Mouse (Mus musculus) midbrain, embryonic 12.5 days (tissue): ENCODE results near the gene Lcor. TPM values are rescaled to one million over a fixed set of nuclear protein-coding genes. Genes with fewer than 3 reads are reported as not detected.

Source experiments
- ATAC-seq: fragments of 200-750 bp; cut with Nextera tagmentation; 2 replicates; pipeline ENCODE4 v1.8.0; 2017; ENCODE audit warnings: low read depth, moderate TSS enrichment, moderate library complexity; ENCODE audit not compliant: low FRiP score
- H3K27ac ChIP-seq: fragments of 300-500 bp; sonication (generic); replicated peaks from 2 replicates; pipeline ENCODE4 v1.5.1; 2016; ENCODE audit warnings: mild to moderate bottlenecking
- H3K27me3 ChIP-seq: fragments of 300-500 bp; sonication (generic); 2 replicates; pipeline ENCODE4 v1.6.1; 2016; ENCODE audit warnings: mild to moderate bottlenecking
- H3K36me3 ChIP-seq: fragments of 300-500 bp; sonication (generic); 2 replicates; pipeline ENCODE4 v1.6.1; 2016
- H3K4me1 ChIP-seq: fragments of 300-500 bp; sonication (generic); 2 replicates; pipeline ENCODE4 v1.6.1; 2016
- H3K4me2 ChIP-seq: fragments of 300-500 bp; sonication (generic); replicated peaks from 2 replicates; pipeline ENCODE4 v1.6.1; 2016; ENCODE audit warnings: mild to moderate bottlenecking, moderate library complexity
- H3K4me3 ChIP-seq: fragments of 300-500 bp; sonication (generic); 2 replicates; pipeline ENCODE4 v1.5.1; 2016; ENCODE audit warnings: mild to moderate bottlenecking
- H3K9ac ChIP-seq: fragments of 300-500 bp; sonication (generic); replicated peaks from 2 replicates; pipeline ENCODE4 v1.6.1; 2016; ENCODE audit warnings: mild to moderate bottlenecking, moderate library complexity
- H3K9me3 ChIP-seq: fragments of 300-500 bp; sonication (generic); 2 replicates; pipeline ENCODE4 v1.6.1; 2016; ENCODE audit warnings: mild to moderate bottlenecking
- WGBS: fragments of 180-500 bp; shearing (Covaris S2); methylation state at CpG from one replicate; pipeline ENCODE4 v1.1.7; 2016; 5-methylcytosine and 5-hydroxymethylcytosine counted together
- polyA plus RNA-seq: library from polyadenylated mRNA; unstranded; fragments of >200 nt; fragmentation: Nextera tagmentation; extraction: Ambion mirVana; gene quantifications from 2 replicates; pipeline ENCODE4 v1.2.1, GENCODE M21; 2016

The Lcor gene
- polyA plus RNA-seq, 1 experiment from 2014 or later = 41.4 TPM

DNA sequence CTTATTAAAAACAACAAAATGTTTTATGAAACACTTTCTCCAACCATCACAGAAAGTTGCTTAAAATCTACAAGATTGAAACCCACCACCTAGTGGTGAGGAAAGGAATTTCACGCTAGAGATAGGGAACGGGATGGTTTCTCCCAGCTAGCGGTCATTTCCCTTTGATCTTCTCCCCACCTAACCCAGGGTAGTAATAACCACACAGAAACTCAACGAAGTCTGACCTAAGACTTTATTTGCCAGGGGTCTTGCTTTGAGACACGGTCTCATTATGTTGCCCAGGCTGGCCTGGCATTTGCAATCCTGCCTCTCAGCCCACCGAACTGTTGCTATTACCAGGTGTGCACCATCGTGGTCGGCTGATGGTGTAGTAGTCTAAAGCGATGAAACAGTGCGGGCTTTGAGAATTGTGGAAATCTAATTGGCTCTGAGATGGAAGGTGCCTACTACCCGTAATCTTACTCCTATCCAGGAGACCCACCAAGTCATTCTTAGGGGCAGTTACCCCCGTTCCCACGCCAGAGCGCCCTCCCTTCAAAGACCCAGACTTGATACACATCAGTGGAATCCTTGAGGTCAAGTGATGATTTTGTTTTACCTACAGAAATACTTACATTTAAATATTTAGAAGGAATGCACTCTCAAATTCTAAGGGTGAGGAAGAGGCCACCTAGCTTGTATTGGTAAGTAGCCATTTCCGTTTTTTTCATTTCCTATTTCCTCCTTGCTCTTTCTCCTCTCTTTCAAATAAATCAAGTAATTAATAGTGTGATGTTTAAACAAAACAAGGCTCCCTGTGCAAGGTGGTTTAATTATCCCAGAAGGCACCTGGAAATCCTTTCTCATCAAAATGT is 1.2 kb upstream of the Lcor start:
- WGBS = 14% methylated on average over 15 of the region's 15 CpGs
- Histone ChIP-seq H3K4me2 (peak overlapping the region; percentile 73), H3K27ac (no peak overlapping the region), H3K27me3 (0 out of 2 replicates have a peak, but pooled peaks cover 10% of the 10 kb centered on the region), H3K9me3 (no peaks in the 10 kb centered on the region), H3K4me1 (peaks cover 19% of the 10 kb centered on the region), H3K36me3 (no peaks in the 10 kb centered on the region), H3K4me3 (peak overlapping the region; percentile 15; the same call in 1 of the 2 replicates), H3K9ac (no peak overlapping the region)
- ATAC-seq = no peak

DNA sequence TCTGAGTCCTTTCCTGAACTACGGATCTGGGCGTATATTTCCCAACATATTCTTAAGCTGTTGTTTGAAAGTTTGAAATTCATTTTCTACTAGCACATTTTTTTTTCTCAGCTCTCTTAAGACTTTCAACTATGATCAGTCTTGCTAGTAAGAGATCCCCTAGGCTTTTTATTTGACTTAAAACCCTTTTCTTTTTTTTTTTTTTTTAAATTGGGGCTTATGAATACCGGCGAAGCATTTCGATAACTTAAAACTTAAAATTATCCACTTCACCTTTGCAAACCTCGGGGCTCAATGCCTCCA is 599 bp upstream of the Lcor start:
- ATAC-seq = no peak
- Histone ChIP-seq H3K9me3 (no peaks in the 10 kb centered on the region), H3K27ac (peak overlapping the region; percentile 99; the same call in 1 of the 2 replicates), H3K27me3 (0 out of 2 replicates have a peak, but pooled peaks cover 10% of the 10 kb centered on the region), H3K4me2 (peak overlapping the region; percentile 73), H3K4me3 (peak overlapping the region; percentile 96), H3K36me3 (no peaks in the 10 kb centered on the region), H3K9ac (peak overlapping the region; percentile 94), H3K4me1 (peaks cover 25% of the 10 kb centered on the region)
- 9% methylated on average over 6 of the region's 6 CpGs for WGBS

DNA sequence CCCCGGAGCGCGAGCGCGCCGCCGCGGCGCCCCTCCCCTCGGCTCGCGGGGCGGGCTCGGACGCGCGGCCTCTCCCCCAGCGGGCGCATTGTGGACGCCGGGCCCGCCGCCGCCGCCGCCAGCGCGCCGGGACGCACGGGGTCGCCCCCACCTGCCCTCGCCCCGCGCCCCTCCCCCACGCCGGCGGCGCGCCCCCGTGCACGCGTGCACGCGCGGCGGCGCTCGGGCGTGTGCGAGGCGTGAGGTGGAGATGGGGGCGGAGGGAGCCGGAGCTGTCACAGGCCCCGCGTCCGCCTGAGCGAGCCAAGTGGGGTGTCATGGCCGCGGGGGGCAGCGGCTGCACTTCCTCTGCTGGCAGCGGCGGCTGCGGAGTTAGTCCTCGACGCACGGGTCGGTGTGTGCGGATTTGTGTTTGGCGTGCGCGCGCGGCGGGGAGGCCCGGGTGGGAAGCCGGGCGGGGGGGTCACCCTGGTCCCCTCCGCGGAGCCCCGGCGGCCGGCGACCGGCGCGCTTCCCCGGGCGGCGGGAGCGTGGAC is 540 bp downstream of the Lcor start:
- peak overlapping the region; percentile 96 for H3K4me3 ChIP-seq
- 0 out of 2 replicates have a peak, but pooled peaks cover 5% of the 10 kb centered on the region for H3K27me3 ChIP-seq
- peak overlapping the region; percentile 73 for H3K4me2 ChIP-seq
- 0% methylated on average over 29 of the region's 91 CpGs for WGBS
- H3K9me3 ChIP-seq = no peaks in the 10 kb centered on the region
- H3K4me1 ChIP-seq = peaks cover 25% of the 10 kb centered on the region
- H3K9ac ChIP-seq = peak overlapping the region; percentile 94
- H3K36me3 ChIP-seq = no peaks in the 10 kb centered on the region
- ATAC-seq = peak; percentile 81
- peak overlapping the region; percentile 99 for H3K27ac ChIP-seq

DNA sequence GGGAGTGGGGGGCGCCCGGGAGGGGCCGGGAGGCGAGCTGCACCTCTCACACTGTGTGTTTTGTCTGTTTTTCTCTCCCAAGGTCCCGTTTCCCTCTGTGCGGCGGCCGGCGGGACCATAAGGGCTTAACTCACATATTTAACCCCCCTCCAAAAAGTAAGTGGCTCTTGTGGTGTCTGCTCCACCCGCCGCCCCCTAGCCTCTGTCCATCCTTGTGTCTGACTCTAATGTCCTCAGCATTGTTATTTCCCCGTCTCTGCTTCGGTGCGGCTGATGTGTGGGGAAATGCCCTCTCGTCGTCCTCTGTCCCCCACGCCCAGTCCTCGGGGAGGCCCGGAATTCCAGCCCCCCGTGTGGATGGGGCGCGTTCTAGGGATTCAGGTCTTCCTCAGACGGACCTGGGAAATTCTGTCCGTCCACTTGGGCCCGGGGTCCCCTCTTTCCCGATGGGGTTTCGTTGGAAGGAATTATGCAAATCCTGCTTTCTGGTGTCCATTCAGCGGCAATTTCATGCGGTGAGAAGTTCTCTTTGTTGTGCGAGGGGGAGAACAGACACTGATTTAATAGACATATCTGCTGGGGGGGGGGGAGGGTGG is 1.1 kb downstream of the Lcor start:
- Histone ChIP-seq H3K9ac (peak overlapping the region; percentile 94), H3K9me3 (no peaks in the 10 kb centered on the region), H3K4me1 (peaks cover 25% of the 10 kb centered on the region), H3K4me2 (peak overlapping the region; percentile 73), H3K27ac (peak overlapping the region; percentile 99), H3K4me3 (peak overlapping the region; percentile 96), H3K27me3 (0 out of 2 replicates have a peak, but pooled peaks cover 5% of the 10 kb centered on the region), H3K36me3 (no peaks in the 10 kb centered on the region)
- ATAC-seq = peak; percentile 59
- under 1% methylated on average over 28 of the region's 30 CpGs for WGBS

- Histone ChIP-seq H3K9me3 (no peaks in the 10 kb centered on the region), H3K4me1 (peaks cover 25% of the 10 kb centered on the region), H3K4me3 (peak overlapping the region; percentile 96), H3K27ac (no peak overlapping the region), H3K36me3 (no peaks in the 10 kb centered on the region), H3K9ac (no peak overlapping the region; the same call in 1 of the 2 replicates), H3K4me2 (peak overlapping the region; percentile 73), H3K27me3 (0 out of 2 replicates have a peak, but pooled peaks cover 5% of the 10 kb centered on the region)
- ATAC-seq = no peak
- WGBS = 17% methylated on average over 5 of the region's 5 CpGs
Observed at GRCm38 (mm10) chr19:41484361-41484760, 1.9 kb downstream of the Lcor start.

DNA sequence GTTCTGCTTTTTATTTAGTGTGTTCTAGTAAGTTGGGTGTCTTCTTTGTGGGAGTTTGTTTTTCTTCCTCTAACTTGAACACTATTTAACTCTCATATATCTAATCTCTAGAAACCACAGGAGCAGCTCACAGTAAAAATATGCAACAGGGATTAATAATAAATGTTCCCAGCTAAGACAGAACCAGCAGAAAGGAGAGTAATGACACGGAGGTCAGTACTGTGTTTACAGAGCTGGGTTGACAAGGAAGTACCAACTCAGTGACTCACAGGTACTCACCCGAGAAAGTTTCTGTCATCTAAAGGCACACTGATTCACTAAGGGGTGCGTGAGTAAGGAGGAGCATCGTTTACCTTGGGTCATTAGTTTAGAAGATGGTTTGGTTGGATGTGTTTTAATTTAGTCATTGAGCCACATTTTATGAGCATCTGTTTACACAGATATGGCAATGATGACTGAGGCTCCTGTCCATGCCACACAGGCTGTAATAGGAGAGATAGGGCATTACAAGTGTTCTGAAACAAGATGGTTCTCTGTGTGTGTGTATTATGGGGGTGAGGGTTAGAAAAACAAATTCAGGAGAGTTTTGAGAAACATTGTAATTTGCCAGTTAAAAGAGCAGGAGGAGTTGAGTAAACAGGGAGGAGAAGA is 13.1 kb downstream of the Lcor start:
- no peak for ATAC-seq
- 84% methylated on average over 4 of the region's 4 CpGs for WGBS
- Histone ChIP-seq H3K4me1 (no peaks in the 10 kb centered on the region), H3K27me3 (no peaks in the 10 kb centered on the region), H3K9ac (no peak overlapping the region), H3K9me3 (no peaks in the 10 kb centered on the region), H3K4me3 (no peak overlapping the region), H3K27ac (no peak overlapping the region), H3K4me2 (no peak overlapping the region), H3K36me3 (peaks cover 1% of the 10 kb centered on the region; the same call in 1 of the 2 replicates)

- Histone ChIP-seq H3K27me3 (no peaks in the 10 kb centered on the region), H3K4me3 (no peak overlapping the region)
- ATAC-seq = no peak
Observed at GRCm38 (mm10) chr19:41496058-41496457, 13.6 kb downstream of the Lcor start.

GRCm38 (mm10) chr19:41507872-41508271 is 25.4 kb downstream of the Lcor start:
- 0 out of 2 replicates have a peak, but pooled peaks cover 6% of the 10 kb centered on the region for H3K36me3 ChIP-seq
- H3K9ac ChIP-seq = no peak overlapping the region
- no peaks in the 10 kb centered on the region for H3K9me3 ChIP-seq
- H3K4me3 ChIP-seq = no peak overlapping the region
- 95% methylated on average over 8 of the region's 8 CpGs for WGBS
- H3K4me1 ChIP-seq = no peaks in the 10 kb centered on the region
- no peak overlapping the region for H3K27ac ChIP-seq
- no peak overlapping the region for H3K4me2 ChIP-seq
- ATAC-seq = no peak
- H3K27me3 ChIP-seq = no peaks in the 10 kb centered on the region

More at GRCm38 (mm10) chr19:41496058-41496457, 13.6 kb downstream of the Lcor start:
- no peak overlapping the region for H3K27ac ChIP-seq
- no peaks in the 10 kb centered on the region for H3K36me3 ChIP-seq
- no peak overlapping the region for H3K9ac ChIP-seq
- no peak overlapping the region for H3K4me2 ChIP-seq
- H3K9me3 ChIP-seq = no peaks in the 10 kb centered on the region
- no peaks in the 10 kb centered on the region for H3K4me1 ChIP-seq

- no peak overlapping the region for H3K27ac ChIP-seq
- no peaks in the 10 kb centered on the region for H3K9me3 ChIP-seq
- H3K9ac ChIP-seq = no peak overlapping the region
- H3K4me2 ChIP-seq = no peak overlapping the region
- WGBS = 100% methylated on average over 1 of the region's 1 CpGs
- H3K4me3 ChIP-seq = no peak overlapping the region
- no peaks in the 10 kb centered on the region for H3K4me1 ChIP-seq
- no peaks in the 10 kb centered on the region for H3K27me3 ChIP-seq
- no peak for ATAC-seq
- H3K36me3 ChIP-seq = no peaks in the 10 kb centered on the region
Observed at GRCm38 (mm10) chr19:41514836-41515235, 32.4 kb downstream of the Lcor start.

DNA sequence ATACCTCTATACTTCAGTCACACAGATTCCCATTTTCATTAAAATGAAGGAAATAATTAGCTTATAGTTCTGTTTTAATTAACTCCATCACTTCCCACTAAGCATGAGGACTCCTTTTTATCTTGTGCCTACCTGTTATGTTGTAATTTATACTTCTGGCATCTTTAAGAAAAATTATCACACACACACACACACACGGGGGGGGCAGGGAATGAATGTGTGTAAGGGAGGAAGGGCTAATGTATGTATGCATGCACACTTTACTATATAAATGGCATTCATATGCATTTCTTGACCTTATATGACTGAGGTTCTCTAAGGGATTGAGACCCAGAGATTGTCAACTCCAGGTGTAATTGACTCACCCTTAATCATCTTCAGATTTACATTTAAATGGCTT is 33.1 kb downstream of the Lcor start:
- H3K27ac ChIP-seq = no peak overlapping the region
- H3K36me3 ChIP-seq = no peaks in the 10 kb centered on the region
- H3K4me3 ChIP-seq = no peak overlapping the region
- no peak overlapping the region for H3K9ac ChIP-seq
- no peaks in the 10 kb centered on the region for H3K27me3 ChIP-seq
- no peak overlapping the region for H3K4me2 ChIP-seq
- 84% methylated on average over 1 of the region's 1 CpGs for WGBS
- H3K9me3 ChIP-seq = no peaks in the 10 kb centered on the region
- H3K4me1 ChIP-seq = no peaks in the 10 kb centered on the region
- no peak for ATAC-seq

DNA sequence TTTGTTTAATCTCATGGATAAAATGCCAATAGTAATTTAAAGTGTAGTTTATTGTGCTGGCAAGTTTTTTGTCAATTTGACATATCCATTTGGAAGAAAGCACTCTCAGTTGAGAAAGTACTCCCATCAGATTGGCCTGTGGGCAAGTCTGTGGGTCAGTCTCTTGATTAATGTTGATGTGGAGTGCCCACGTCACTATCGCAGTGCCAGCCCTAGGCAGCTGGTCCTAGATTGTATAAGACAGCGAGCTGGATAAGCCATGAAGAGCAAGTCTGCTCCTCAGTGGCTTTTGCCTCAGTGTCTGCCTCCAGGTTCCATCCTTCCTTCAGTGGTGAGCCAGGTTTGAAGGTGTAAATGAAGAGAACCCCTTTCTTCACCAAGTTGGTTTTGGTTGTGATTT is 34.6 kb downstream of the Lcor start:
- H3K27ac ChIP-seq = no peak overlapping the region
- no peak overlapping the region for H3K9ac ChIP-seq
- no peaks in the 10 kb centered on the region for H3K36me3 ChIP-seq
- WGBS = 93% methylated on average over 3 of the region's 3 CpGs
- no peak overlapping the region for H3K4me2 ChIP-seq
- no peak for ATAC-seq
- H3K9me3 ChIP-seq = no peaks in the 10 kb centered on the region
- H3K4me1 ChIP-seq = peaks cover 5% of the 10 kb centered on the region; the same call in 1 of the 2 replicates
- H3K4me3 ChIP-seq = no peak overlapping the region
- H3K27me3 ChIP-seq = no peaks in the 10 kb centered on the region

- H3K9ac ChIP-seq = no peak overlapping the region
- no peak overlapping the region for H3K4me2 ChIP-seq
- H3K36me3 ChIP-seq = no peaks in the 10 kb centered on the region
- 88% methylated on average over 6 of the region's 6 CpGs for WGBS
- no peaks in the 10 kb centered on the region for H3K9me3 ChIP-seq
- H3K4me3 ChIP-seq = no peak overlapping the region
- H3K27me3 ChIP-seq = no peaks in the 10 kb centered on the region
- peaks cover 8% of the 10 kb centered on the region; the same call in 1 of the 2 replicates for H3K4me1 ChIP-seq
- no peak overlapping the region for H3K27ac ChIP-seq
- ATAC-seq = no peak
Observed at GRCm38 (mm10) chr19:41519121-41519520, 36.7 kb downstream of the Lcor start.
